Mouse (Mus musculus): ENCODE results near the gene Syn3. TPM values are rescaled to one million over a fixed set of nuclear protein-coding genes. Genes with fewer than 3 reads are reported as not detected.

Syn3 gene
- total RNA-seq, 1 experiment from 2014 or later = 2.3 TPM

GRCm38 (mm10) chr10:86275585-86275984, 223.1 kb downstream of the Syn3 start:
- DNase-seq = no peak

- peak; percentile 54 for DNase-seq
Observed at GRCm38 (mm10) chr10:86273410-86274191, 225.1 kb downstream of the Syn3 start.

DNA sequence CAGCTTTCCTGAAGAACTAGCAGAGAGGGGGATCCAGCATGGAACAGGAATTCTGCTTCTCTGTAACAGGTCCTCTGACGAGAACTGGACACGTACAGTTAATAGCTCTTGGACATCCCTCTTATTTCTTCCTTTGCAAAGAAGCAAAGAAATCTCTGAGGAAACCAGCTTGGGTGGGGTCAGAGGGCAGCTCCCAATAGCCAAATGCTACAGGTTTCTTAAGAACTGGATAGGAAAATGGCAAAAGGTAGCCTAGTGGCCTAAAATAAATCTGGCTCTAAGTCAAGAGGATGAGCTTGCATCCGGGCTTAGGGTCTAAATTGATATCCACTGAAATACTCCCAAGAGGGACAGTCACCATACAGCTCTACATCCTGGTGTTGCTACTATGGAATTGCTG, 225.9 kb downstream of the Syn3 start:
- DNase-seq = no peak

GRCm38 (mm10) chr10:86270254-86270653, 228.4 kb downstream of the Syn3 start:
- DNase-seq = no peak

GRCm38 (mm10) chr10:86264618-86265017, 234.1 kb downstream of the Syn3 start:
- peak; percentile 59 for DNase-seq

DNA sequence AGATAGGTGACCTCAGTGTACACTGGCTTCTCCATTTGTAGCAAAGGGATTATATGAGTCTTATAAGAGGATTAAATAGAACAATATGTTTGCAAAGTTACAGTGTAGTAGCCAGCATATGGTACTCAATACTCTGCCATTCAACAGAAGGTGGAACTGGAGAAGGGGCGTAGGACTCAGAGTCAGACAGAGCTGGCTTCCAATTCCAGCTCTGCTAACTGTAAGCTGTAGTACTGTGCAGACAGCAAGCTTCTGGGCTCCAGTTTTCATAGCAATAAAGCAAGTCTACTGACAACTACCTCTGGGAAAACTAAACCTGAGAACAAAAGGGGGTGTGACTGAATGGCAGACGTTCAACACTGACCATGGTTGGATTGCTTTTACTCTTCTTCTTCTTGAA, 237.0 kb downstream of the Syn3 start:
- DNase-seq = no peak

GRCm38 (mm10) chr10:86258992-86259391, 239.7 kb downstream of the Syn3 start:
- no peak for DNase-seq

GRCm38 (mm10) chr10:86258046-86258445, 240.7 kb downstream of the Syn3 start:
- DNase-seq = no peak

DNA sequence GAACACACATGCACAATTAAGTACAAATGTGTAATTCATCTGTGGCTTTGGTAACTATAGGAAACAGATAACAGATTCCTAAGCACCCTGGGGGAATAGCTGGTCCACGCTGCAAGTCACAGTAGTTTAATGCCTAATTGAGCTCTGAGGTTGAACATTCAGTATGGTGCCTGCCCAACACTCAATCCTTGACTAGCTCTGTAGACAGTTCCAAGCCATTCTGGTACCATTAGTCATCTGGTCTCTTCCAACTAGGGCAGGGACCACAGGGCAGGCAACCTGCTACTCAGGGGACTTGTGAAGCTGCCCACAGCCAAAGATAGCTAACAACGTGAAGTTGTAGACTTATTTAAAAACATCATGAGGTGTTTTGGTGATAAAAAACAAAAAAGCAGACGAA, 241.7 kb downstream of the Syn3 start:
- DNase-seq = no peak

DNA sequence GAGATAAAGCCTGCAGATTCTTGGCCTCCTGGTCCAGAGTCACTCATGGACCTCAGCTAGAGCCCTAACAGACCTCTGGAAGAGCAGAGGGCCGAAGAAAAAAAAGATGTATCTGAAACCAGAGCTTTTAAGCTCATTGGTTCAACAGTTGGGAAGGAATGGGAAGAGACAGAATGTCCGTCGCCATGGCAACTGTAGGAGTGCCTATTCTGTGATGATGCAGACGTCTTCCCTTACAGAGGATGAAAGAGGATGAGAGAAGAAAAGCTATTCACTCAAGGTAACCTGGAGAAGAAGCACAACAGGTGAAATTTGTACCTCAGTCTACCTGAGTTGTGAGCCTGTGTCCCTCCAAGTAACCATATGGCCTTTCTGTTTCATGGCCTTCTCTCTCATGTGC, 242.5 kb downstream of the Syn3 start:
- no peak for DNase-seq

DNA sequence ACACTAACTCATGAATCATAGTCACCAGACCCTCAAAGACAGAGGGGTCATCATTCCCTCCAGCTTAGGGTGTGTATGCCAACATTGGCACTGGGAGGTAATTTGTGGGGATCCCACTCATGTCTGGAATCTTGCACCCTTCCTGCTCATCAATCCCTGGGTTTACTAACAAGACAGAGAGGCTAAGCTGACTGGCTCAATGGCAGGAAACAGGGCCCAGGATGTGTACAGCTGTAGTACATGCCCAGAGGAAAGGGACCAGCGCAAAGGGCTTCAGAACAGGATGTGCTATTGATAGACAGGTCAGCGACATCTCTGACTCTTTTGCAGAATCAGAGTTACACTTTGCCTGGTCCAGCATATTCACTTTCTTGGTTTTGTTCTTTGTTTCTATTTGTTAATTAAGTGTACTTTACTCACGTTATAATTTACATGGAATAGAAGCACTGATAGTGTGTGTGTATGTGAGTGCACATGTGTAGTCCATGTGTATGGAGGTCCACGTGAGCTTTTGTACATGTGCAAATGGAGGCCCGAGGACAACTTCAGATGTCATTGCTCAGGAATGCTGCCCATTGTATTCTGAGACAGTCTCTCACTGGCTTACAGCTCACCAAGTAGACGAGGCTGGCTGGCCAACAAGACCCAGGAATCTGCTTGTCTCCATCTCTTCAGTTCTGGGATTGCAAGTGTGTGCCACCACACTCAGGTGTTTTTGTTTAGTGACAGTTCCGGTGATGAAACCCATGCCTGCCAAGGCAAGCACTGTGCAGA, 248.4 kb downstream of the Syn3 start:
- no peak for DNase-seq

DNA sequence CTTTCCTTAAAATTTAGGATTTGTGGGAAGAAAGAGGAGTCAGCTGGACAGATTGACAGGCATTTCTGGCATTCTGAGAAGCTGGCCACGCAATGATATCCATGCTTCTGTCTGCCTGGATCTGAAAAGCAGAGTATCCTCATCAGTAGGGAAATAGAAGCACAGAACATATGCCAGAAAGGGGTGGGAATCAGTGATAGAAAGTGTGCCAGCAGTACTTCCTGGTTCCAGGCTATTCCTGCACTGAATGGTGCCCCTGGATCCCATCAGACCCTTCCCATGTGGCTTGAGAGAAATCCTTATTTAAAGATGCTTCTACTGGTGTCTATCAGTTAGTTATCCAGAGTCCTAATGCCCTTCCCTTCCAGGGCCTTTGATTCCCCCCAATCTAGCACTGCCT, 249.4 kb downstream of the Syn3 start:
- DNase-seq = no peak

- no peak for DNase-seq
Observed at GRCm38 (mm10) chr10:86248807-86249206, 249.9 kb downstream of the Syn3 start.

- no peak for DNase-seq
Observed at GRCm38 (mm10) chr10:86248131-86248740, 250.5 kb downstream of the Syn3 start.

- no peak for DNase-seq
Observed at GRCm38 (mm10) chr10:86245396-86245795, 253.3 kb downstream of the Syn3 start.

DNA sequence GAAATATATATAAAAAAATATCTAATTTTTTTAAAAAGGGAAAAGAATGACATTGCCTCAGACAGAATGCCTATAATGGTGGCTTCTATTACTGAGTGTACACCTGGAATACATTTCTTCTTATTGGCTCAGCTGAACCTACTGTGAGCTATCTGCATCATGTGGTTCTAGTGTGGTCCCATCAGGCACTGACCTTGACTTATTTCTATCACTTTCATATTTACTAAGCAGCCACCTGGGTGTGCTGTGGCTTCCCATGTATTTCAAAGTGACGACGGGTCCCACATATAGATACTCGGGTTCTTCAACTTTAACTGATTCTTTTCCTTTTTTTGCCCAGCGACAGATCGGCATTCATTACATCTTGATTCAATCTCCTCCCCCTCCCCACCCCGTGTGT, 255.2 kb downstream of the Syn3 start:
- no peak for DNase-seq

DNA sequence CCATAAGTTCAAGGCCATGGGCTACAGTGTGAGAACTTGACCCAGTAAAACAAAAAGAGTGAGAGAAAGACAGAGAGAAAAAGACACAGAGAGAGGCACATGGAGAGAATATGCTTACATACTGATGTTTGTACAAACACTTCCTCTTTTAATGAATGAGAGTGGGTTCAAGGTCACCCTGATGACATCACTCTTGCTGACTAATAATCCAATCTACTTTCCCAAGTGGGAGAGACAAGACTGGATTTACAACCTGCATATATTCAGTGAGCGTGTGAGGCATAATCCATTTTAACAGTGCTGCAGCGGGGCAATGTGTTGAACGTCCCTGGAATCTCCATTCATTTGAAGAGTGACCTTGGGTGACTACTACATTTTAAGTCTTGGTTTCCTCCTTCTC, 256.0 kb downstream of the Syn3 start:
- DNase-seq = peak; percentile 25

GRCm38 (mm10) chr10:86230006-86230405, 268.7 kb downstream of the Syn3 start:
- DNase-seq = no peak

DNA sequence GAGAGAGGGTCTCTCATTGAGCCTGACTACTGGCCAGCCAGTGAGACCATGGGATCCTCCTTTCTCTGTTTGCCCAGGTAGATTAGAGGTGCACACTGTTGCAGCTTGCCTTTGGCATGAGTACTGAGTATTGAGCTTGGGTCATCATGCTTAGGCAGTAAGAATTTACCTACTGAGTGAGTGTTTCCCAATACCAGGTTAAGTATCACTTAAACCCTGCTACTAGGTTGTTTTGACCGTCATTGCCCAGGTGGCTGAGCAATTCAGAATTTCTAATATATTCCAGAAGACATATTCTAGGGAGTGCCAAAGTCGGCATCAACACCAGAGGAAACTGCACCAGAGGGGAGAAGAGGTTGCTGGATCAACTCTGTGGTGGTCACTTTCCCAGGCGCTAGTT, 273.2 kb downstream of the Syn3 start:
- no peak for DNase-seq

DNA sequence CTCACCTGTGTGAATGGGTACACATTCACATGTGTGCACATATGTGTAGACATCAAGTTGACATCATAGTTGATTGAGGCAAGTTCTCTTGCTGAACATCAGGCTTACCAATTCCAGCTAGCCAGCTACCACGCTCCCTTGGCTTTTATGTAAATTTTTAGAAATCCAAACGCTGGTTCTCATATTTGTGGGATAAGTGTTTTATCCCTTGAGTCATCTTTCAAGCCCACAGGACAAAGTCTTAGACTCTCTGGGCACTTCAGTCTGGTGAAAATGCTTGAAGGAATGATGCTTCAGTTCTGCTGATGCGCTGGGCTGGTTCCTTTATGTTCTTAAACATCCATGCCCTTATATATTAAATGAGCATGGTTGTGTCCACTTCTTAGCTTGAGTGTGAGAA, 279.7 kb downstream of the Syn3 start:
- DNase-seq = no peak

GRCm38 (mm10) chr10:86216836-86217235, 281.9 kb downstream of the Syn3 start:
- no peak for DNase-seq

DNA sequence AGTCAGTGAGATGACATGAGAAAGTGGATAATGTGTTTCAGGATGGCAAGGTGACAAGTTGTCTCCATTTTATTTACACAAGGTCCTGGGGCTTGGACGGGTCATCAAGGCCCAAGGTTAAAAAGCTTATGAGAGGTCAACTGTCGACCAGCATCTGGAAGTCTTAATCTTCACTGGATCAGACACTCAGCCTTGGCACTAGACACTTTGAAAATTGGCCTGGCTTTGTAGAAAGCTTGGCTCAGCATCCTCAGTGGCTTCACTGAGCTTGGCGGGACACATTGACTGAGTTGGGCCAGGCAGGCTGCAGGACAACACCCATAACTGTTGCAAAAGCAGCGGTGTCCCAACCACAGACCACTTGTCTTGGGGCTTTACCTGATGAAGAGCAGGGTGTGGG, 286.6 kb downstream of the Syn3 start:
- peak; percentile 23 for DNase-seq

- DNase-seq = peak; percentile 70
Observed at GRCm38 (mm10) chr10:86203915-86204314, 294.8 kb downstream of the Syn3 start.
